Mouse (Mus musculus) E14TG2a.4 (cell line): ENCODE measurements around the gene Ifi213.
"Not testable (repeated sequence)": the region's sequence is repeated elsewhere in the genome, so short reads cannot be mapped to it uniquely, and the experiment has no call there.

Source experiments
- CTCF ChIP-seq: conservative IDR thresholded peaks from 2 replicates; pipeline ENCODE4 v1.5.1; 2014; ENCODE audit warnings: low read length
- NANOG ChIP-seq: IDR thresholded peaks from 2 replicates; pipeline ENCODE4 v1.6.1; 2014; ENCODE audit warnings: borderline replicate concordance, low read length, mixed read lengths
- POU5F1 ChIP-seq: IDR thresholded peaks from 2 replicates; pipeline ENCODE4 v1.6.1; 2014; ENCODE audit warnings: low read length, borderline replicate concordance

DNA sequence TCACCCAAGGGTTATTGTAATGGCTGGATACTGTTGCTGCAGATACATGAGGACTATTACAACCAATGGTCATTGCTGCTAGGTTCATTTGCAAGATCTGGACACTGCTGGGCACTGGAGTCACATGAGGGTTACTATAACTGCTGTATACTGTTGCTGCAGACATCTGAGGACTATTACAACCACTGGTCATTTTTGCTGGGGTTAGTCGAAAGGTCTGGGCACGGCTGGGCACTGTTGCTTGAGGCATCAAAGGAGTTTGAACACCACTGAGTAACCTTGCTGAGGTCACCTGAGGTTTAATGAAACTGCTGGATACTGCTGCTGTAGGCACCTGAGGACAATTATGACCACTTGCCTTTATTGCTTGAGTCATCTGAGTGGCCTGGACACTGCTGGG lies 9.4 kb downstream of the Ifi213 start:
- TF ChIP-seq CTCF, POU5F1, NANOG: not testable (repeated sequence)
